Mouse (Mus musculus) 3134 (cell line): ENCODE measurements around the gene Zfp553.
A peak's percentile ranks its signal among the peaks of the same experiment; 100 is the strongest.
"Not testable (repeated sequence)": the region's sequence is repeated elsewhere in the genome, so short reads cannot be mapped to it uniquely, and the experiment has no call there.

ENCODE experiments used
- DNase-seq: peaks from one replicate; pipeline ENCODE4 v3.0.0-alpha.2; 2011; ENCODE audit warnings: low spot score; ENCODE audit not compliant: insufficient read length; ENCODE audit errors: extremely low read depth

Zfp553 gene

DNA sequence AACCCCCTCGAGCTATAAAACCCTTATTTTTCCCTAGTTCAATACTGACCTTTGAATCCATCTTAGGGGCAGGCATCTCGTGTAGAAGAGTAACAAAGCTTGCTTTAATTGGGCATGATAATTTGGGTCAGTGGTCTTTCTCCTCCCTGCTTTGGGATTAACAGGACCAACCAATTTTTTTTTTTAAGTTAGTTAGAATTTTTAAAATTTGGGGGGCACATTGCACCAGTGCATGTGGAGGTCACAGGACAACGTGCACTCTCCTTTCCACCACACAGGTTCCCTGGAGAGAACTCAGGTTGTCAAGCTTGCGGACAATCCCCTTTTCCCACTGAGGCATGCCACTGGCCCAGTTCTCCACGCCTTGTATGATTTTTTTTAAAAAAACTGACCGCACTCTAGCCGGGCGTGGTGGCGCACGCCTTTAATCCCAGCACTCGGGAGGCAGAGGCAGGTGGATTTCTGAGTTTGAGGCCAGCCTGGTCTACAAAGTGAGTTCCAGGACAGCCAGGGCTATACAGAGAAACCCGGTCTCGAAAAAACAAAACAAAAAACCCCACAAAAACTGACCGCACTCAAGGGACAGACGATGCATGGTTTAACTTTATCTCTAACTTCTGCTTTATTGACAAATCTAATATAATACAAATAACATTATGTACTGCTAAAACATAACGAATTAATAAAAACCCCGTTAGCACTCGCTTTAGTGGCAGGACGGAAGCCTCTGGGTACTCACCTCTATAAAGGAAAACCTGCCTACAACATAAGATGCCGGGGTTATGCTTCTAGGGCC lies 837 bp upstream of the Zfp553 start:
- DNase-seq, result peak; percentile 28

DNA sequence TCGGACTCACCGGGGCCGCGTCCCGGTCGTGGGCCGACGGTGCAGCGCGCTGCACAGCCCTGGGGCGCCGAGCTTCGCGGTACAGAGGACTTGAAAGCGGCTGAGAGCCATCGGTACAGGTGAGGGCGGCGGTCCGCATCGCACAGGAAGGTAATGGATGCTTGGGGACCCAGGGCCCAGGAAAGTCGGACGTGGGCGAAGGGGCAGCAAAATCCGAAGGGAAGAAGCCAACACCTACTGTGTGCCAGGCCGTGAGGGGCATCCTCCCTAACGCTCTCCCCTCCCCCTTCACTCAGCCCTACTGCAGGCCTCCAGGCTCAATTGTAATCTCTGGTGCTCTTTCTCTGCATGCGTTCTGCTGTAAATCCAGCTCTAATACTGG lies 498 bp downstream of the Zfp553 start:
- DNase-seq, result no peak

DNA sequence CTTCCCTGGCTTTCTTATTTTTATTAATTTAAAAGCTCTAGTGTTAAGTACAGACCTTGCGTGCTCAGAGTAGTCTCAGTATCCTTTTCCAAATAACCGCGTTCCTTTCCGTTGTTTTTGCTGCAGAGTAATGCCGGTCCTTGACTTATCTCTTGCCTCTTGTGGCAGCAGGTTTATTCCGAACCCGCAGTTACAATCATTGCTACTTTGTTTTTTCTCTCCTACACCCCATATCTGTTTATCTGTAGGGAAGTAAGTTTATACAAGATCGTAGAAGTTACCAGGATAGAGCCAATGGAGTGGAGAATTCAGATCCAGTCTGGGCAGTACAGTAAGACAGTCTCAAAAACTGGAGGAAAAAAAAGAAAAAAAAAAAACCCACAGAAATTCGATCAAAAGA lies 904 bp downstream of the Zfp553 start:
- no peak for DNase-seq

DNA sequence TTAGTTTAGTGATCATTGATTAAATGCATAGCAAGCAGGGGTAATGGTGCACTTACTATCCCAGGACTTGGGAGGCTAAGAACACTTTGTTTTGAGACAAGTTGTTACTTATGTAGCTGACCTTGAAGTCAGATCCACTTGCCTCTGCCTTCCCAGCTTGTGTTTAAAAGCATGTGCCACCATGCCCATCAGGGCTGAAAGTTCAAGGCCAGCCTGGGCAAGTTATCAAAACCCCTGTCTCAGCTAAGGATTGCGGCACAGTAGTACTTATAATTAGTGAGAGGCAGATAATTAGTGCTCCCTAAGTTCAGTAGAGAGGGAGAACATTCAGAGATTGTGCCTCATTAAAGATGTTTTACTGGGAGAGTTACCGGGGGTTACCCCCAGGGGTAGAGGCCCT lies 1.9 kb downstream of the Zfp553 start:
- DNase-seq, result no peak

DNA sequence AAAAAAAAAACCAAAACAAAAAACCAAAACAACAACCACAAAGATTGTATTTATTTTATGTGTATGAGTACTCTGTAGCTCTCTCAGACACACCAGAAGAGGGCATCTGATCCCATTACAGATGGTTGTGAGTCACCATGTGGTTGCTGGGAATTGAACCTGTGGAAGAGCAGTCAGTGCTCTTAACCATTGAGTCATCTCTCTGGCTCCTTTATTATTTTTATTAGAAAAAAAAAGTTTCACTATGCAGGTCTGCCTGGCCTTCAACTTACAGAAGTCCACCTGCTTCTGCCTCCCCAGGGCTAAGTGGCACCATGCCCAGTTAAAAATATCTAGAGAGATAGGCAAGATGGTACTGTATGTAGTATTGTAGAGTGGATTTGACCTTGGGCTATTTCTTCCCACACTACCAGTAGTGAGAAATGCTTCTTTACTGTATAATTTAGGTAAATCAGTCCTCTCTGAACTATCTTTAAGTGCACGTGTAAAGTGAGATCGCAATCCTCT lies 10.6 kb downstream of the Zfp553 start:
- DNase-seq, result peak; percentile 57

DNA sequence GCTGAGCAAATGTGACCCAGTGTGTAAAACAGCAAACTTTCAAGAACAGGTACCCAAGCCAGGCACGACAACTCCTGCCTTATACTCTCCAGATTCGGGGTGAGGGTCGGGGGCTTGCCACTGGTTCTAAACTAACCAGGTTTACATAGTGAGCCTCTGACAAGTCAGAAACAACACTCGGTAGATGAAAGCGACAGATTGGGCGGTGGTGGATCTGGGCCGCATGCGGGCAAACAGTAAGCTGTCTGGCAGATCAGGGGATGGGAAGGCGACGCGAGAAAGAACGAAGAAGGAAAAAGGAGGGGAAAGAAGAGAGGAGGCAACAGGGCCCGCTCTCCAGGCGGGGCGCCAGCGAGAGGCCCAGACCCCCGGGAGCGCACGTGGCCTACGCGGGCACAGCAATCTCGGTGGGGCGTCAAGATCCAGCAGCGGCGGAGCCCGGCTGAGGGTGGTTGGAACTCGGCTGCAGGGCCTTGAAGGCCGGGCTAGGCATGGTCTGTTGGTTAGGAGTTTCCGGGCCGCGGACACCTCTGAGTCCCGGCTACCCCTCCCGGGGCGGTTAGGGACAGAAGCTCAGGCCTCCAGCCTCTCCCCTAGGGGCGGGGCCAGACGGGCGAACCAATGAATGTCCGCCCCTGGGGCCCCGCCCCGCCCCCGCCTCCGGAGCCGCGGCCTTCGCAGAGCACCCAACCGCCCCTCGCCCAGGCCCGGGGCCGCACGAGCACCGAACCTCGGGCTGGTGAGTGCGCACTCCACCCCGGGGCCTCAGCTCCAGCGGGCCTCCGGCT lies 11.2 kb downstream of the Zfp553 start, which contains the start of gene Zfp771:
TSS of gene Zfp771 (plus strand) at position 405 of the 788 bp plus-strand sequence.
- peak; percentile 95 for DNase-seq

DNA sequence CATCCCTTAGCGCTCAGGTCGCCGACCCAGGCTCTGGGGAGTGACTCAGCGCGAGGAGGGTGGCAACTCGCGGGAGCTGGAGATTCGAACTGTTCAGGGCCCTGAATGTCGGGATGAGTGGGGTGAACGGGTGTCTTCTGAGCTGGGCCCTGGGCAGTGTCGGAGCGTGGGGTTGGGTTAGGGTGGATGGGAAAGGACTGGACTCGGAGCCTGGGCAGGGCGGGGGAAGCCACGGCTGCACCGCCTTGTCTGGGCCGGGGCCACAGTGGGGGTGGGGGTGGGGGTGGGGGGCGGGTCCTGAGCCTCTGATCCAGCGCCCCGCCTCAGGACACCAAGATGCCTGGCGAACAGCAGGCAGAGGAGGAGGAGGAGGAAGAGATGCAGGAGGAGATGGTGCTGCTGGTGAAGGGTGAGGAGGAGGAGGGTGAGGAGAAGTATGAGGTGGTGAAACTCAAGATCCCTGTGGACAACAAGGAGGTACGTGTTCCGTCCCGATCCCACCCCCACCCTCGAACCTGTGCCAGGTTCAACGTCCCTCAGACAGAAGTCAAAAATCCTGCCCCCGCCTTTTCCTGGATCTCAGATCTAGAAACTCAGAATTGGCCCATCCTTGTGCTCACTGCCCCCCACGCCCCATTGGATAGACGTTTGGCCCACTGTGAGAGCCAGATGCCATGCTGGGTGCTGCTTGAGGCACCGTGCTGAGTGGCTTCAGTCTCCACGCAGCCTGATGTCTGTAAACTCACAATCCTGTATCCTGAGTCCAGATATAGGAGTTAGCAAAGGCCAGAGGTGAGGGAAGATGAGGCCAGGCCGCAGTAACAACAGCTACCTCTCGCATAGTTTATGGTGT lies 12.0 kb downstream of the Zfp553 start:
- DNase-seq, result no peak

DNA sequence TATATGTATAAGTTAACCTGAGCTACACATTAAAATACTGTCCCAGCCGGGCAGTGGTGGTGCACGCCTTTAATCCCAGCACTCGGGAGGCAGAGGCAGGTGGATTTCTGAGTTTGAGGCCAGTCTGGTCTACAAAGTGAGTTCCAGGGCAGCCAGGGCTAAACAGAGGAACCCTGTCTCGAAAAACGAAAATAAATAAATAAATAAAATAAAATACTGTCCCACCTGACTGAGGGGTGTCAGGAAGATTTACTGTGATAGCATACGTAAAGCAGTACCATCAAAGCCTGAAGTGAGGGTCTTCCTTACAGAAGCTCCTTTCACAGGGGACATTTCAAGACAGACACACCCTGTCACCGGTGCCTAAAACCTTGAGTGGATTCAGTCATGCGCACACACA lies 17.6 kb downstream of the Zfp553 start:
- not testable (repeated sequence) for DNase-seq

DNA sequence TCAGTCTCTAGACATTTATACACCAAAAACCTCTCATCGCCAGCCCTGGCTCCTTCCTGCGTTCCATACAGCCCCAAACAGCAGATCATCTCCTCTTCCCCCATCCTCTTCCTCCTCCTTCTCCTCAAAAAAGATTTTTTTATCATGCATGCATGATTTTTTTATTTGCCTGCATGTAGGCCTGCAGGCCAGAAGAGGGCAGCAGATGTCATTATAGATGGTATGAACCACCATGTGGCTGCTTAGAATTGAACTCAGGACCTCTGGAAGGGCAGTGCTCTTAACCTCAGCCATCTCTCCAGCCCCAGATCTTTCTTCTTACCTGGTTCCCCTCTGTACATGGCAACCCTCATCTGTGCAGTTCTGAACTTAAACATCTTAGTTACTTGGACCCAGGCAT lies 19.6 kb downstream of the Zfp553 start:
- DNase-seq, result no peak

DNA sequence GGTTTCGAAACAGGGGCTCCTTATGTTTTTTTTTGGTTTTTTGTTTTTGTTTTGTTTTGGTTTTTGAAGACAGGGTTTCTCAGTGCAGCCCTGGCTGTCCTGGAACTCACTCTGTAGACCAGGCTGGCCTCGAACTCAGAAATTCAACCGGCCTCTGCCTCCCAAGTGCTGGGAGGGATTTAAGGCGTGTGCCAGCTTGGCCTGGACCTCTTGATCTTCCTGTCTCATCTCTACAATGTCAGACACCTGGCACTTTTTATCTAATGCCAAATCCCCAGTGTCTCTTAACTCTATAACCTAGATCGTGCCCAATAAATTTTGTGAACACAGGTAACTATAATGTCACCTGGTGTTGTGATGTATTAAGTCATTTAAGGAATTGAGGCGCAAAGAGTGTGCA lies 20.5 kb downstream of the Zfp553 start:
- DNase-seq, result no peak

DNA sequence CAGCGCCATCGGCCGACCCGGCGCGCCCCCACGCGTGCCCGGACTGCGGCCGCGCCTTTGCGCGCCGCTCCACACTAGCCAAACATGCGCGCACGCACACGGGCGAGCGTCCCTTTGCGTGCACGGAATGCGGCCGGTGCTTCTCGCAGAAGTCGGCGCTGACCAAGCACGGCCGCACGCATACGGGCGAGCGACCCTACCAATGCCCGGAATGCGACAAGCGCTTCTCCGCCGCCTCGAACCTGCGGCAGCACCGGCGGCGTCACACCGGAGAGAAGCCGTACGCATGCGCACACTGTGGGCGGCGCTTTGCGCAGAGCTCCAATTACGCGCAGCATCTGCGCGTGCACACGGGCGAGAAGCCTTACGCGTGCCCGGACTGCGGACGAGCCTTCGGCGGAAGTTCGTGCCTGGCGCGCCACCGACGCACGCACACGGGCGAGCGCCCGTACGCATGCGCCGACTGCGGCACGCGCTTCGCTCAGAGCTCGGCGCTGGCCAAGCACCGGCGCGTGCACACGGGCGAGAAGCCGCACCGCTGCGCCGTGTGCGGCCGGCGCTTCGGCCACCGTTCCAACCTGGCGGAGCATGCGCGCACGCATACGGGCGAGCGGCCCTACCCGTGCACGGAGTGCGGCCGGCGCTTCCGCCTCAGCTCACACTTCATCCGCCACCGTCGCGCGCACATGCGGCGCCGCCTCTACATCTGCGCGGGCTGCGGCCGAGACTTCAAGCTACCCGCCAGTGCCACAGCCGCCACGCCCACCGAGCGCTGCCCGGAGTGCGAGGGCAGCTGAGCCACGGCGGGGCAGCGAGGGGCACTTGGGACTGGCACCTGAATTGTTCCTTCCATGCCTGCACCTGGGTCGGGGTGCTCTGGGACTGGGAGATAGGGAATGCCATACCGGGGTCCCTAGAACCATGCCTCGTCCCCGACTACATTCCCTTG lies 21.2 kb downstream of the Zfp553 start:
- DNase-seq, result peak; percentile 88

DNA sequence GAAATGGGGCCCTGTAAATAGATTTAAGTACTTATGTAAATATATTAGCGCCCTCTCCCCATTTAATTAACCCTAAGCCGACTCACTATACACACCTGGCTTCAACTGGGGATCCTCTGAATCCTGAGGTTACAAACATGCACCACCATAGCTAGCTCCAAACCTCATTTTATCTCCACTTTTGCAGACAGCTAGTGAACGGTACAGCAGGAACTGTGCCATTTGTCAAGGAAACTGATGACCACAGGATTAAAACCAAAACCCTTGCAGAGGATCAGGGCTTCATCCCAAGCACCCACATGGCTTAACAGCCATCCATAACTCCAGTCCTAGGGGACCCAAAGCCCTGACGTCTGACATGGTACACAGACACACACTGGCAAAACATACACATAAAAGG lies 22.1 kb downstream of the Zfp553 start:
- DNase-seq, result no peak

DNA sequence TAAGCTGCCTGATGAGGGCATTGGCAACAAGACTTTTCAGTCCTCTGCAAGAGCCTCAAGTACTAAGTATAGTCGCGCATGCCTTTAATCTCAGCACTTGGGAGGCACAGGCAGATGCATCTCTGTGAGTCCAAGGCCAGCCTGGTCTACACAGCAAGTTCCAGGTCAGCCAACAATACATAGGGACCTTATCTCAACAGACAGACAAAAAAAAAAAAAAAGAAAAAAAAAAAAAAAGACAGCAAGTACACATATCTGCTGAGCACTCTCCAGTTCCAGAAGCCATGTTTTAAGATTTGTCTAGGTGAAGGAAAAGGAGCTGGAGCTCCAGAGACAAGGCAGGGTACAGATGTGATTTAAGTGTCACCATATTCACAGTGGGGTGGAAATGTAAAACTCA lies 23.1 kb downstream of the Zfp553 start:
- no peak for DNase-seq

DNA sequence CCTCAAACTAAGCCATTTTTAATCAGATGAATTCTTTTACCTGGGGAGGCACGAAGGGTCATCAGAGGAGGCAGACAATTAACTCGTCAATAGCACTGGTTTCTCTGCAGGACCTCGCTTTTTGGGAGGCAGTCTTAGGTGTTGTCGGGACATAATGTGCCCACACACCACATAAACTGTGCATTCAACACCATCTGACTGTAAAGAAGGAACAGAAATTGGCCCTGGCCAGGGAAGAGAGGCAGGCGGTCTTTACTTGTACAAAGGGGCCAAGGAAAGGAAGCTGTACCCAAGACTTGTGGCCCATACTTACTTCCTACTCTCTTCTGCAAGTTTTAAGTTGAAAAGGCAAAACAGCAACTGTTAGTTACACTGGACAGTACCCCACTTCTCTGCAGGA lies 23.7 kb downstream of the Zfp553 start:
- no peak for DNase-seq

DNA sequence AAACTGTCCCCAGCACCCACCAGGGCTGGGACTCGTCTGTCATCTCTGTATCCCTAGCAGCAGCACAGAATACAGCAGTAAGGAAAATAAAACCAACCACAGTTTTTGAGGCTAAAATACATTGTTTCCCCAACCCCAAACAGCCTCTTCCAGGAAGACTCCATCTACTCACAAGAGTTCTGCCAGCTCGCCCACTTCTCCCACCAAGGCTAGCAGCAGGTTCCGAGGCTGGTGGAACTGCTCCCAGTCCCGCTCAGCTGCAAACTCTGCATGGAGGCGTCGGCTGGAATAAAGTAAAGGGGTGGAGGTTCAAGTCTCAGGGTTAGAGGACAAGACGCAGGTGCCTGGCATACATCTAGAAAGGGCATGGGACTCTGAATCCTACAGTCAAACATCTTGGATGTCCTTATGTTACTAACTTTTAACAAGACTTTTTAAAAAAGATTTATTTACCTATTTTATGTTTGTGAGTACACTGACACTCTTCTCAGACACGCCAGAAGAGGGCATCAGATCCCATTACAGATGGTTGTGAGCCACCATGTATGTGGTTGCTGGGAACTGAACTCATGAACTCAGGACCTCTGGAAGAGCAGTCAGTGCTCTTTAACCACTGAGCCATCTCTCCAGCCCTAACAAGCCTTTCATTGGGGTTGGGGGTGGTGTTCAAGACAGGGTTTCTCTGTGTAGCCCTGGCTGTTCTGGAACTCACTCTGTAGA lies 26.5 kb downstream of the Zfp553 start:
- DNase-seq, result no peak

DNA sequence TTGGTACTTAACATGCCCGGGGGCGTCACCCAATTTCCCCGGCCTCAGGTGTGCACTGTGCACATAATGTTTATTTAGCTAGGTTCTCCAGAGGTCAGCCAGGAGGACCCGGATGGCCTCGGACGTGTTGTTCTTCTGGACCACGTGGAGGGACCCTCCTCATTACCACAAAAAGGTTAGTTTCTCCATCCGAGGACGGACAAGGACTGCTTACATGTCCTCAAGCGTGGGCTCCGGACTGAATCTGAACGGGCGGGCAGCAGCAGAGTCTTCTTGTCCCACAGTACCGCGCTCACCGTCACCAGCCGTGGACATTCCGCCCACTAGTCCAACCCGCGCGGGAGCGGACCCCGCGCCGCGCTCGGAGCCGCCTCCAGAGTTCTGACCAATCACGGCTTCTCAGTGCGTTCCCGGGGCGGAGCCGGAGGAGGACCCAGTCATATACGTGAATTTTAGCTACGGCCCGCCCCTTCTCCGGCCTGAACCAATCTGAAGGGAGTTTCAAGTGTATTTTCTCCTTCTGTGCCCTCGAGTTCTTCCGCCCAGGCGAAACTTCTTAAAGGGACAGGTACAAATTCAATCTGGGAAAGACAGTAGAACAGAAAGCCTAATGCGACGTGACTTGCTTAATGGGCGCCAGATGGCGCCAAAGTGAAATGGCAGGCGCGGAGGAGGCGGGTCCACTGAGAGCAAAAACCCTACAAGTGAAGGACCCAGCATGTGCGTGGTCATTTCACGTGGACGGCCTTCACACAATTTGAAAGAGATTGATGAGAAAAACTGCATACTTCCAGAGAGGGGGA lies 27.6 kb downstream of the Zfp553 start, which contains the start of gene Dctpp1:
TSS of gene Dctpp1 (minus strand) at position 401 of the 803 bp plus-strand sequence.
- DNase-seq, result peak; percentile 95

DNA sequence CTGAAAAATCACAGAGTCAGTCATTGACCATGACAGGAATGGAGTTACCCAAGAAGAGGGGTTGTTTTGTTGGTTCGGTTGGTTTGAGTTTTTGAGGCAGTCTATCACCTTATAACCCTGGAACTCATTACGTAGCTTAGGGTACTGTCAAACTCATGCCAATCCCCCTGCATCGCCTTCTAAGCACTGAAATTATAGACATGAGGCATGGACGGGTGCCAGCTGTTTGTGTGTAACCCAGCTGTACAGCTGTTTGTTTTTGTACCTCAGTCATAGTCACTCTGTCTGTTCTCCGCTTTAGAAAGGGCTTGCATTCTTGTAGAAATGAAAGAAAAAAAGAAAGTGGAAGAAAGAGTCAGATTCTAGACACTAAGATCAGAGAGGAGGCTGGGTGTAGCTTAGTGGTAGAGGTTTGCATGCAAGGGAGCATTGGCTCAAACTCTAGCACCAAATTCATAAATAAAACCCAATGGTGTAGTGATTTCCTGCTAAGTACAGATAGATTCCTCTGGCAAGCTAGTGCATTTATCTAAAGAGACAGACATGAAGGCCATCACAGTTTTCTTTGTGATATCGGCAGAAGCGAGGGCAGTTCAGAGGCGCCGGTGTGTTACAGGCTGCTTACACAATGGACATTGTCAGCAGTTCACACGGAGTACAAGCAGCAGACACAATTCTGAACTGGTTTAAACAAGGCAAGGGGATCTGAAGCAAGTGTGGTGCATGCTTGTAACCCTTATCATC lies 29.5 kb downstream of the Zfp553 start:
- DNase-seq, result no peak

DNA sequence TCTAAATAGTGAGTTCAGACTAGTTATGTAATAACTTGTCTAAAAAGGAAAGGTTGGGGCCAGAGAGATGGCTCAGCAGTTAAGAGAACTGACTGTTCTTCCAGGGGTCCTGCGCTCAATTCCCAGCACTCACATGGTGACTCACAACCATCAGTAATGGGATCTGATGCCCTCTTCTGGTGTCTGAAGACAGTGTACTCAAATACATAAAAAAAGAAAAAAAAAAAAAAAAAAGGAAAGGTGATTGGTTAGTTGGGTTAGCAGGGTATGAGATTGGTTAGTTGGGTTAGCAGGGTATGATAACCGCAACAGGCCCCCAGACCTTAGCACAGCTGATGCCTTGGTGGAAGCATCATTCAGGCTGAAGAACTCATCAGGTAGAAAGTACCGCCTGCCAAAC lies 30.7 kb downstream of the Zfp553 start:
- DNase-seq, result no peak
